Mouse (Mus musculus) neutrophil, adult 5-6 weeks (primary cell): ENCODE measurements around the gene Apc2. TPM values are rescaled to one million over a fixed set of nuclear protein-coding genes. Genes with fewer than 3 reads are reported as not detected.
"Not testable (repeated sequence)": the region's sequence is repeated elsewhere in the genome, so short reads cannot be mapped to it uniquely, and the experiment has no call there.

ENCODE experiments used
- ATAC-seq: fragments of 151-379, 151-347 bp; 2 replicates; pipeline ENCODE4 v1.8.0; 2017; ENCODE audit warnings: mild to moderate bottlenecking, moderate TSS enrichment; ENCODE audit not compliant: insufficient number of reproducible peaks, poor library complexity, low FRiP score, severe bottlenecking; ENCODE audit errors: extremely low read depth
- total RNA-seq: library from RNA; stranded (forward); fragments of 200-1000 nt; gene quantifications from 2 replicates; pipeline ENCODE4 v1.2.3, GENCODE M21; 2017

The Apc2 gene
- total RNA-seq, 1 experiment from 2014 or later = 0.23 TPM

DNA sequence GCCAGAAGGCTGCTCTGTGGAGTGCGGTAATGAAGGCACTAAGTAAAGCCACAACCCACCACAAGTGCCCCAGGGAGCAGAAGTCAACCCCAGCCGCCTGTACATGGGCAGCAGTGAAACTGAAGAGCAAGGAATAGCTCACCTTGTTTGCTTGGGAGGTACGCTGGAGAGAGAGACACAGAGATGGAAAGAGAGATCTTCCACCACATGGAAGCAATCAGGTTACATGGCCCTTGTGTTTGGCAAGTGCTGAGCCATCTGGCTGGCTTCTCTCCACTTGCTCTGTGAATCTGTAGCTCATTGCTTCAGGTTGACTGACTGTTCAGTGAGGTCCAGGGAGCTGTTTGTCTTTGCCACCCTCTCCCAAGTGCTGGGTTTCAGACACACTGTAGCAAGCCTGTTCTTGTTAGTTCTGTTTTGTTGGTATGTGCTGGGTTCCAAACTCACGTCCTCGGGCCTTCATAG is 36.8 kb downstream of the Apc2 start:
- no peak for ATAC-seq

DNA sequence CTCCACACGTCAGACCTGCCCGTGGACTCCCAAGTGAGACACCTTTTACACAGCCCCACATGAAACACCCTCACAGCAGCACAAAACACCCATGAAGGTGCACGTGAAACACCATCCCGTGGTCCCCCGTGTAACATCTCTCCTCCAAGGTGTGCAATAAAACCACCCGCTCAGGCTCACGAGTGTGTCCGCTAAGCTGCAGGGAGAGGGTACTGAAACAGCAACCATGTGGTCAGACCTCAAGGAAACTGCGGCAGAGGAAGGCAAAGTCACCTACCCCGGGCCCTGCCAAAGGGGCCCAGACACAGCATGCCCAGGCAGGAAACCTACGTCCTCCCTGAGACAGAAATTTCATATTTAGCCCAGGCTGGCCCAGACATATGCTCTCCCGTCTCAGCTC is 40.5 kb downstream of the Apc2 start:
- ATAC-seq = no peak

DNA sequence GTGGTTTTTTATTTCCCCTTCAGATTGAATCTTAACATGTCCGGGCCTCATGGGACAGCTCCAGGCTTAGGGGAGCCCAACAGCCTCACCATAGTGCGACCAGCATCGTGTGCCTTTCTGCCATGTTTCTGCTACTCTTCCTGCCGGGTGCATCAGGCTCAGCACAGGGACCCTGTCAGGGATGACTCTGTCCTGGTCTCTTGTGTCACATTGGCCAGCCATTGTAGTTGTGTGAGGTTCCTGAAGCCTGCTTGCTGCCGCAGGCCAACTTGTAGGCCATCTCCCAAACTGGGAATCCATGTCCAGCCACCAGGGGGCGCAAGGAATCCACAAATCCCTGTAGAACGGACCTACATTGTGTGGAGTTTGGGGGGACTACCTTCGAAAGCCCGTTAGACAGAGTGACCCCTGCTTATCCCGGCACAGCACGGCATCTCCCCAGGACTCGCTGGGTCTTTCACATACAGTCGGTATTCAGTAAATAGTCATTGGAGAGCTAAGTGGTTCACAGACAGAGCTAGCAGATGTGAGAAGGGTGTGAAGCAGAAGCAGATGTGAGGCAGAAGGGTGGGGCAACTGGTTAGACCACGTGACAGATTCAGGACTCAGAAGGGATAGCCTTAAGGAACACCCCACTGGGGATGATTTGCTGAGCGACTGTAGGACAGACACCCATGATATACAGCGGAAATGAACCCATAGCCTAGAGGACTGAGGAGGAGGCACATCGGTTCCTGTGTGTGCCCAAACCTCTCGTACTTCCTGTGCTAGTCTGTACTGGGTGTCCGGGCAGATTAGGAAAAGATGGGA is 44.4 kb downstream of the Apc2 start:
- peak; percentile 23; the same call in 1 of the 2 replicates for ATAC-seq

DNA sequence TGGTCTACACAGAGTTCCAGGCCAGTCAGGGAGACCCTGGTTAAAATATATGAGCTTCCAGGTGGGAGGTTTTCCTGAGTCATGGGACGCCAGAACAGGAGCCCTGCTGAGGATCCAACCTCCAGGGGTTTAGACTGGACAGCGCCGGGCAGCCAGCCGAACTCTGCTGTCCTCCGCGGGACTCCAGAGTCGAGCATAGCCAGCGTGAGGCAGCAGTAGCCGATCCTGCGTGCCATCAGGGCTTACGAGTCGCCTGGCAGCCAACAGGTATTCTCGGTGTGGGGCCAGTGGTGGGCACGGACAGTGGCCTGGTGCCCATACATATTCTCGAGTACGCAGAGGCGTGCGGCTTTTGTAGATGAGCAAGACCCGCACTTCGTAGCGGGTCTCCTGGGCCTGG is 45.2 kb downstream of the Apc2 start:
- no peak for ATAC-seq

DNA sequence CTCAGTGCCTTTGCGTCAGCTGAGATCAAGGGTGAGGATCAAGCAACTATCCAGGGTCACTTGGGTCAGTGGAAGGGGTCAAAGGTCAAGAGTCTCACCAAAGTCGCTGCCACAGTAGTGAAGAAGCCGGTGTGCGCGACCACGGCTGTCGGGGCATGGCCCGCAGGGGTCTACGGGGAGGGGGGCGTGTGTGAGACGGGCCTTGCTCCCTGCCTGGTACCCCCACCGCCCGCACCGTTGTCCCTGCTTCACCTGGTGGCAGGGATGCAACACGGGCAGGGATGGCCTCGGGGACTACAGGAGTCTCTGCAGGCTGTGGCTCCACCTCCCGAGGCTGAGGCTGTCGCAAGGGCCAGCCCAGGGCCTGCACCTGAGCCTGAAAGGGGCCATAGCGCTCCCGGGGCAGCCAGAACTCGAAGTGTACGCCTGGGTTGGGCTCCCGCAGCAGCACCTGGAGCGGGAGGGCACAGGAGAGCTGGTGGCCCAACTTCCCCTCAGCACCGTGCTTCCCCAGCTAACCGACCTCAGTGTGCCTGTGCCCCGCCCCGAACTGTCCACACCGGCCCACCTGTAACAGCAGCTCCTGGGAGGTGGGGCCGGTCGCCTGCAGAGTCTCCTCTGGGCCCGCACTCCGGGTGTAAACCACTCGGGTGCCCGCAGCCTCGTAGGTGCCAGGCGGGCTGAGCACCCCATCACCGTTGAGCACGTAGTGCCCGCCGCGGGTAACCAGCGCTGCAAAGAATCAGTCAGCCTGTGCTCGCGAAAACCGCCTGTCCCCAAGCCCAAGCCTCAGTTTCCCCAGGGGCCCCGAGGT is 45.9 kb downstream of the Apc2 start:
- no peak for ATAC-seq

DNA sequence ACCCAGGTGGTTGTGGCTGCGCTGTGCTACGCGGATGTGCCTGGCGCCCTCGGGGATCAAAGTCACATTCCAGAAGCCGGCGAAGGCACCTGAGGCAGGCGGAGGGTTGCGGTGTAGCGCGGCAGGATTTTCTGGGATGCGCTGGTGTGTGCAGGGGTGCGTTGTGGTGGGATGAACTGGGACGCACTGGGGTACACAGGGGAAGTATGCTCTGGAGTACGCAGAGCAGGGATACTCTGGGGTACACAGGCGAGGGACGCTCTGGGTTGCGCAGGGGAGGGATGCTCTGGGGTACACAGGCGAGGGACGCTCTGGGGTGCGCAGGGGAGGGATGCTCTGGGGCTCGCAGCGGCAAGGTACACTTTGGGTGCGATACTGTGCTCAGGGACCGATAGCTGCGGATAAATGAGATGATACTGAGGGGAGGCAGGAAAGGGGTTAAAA is 46.5 kb downstream of the Apc2 start:
- ATAC-seq = no peak

DNA sequence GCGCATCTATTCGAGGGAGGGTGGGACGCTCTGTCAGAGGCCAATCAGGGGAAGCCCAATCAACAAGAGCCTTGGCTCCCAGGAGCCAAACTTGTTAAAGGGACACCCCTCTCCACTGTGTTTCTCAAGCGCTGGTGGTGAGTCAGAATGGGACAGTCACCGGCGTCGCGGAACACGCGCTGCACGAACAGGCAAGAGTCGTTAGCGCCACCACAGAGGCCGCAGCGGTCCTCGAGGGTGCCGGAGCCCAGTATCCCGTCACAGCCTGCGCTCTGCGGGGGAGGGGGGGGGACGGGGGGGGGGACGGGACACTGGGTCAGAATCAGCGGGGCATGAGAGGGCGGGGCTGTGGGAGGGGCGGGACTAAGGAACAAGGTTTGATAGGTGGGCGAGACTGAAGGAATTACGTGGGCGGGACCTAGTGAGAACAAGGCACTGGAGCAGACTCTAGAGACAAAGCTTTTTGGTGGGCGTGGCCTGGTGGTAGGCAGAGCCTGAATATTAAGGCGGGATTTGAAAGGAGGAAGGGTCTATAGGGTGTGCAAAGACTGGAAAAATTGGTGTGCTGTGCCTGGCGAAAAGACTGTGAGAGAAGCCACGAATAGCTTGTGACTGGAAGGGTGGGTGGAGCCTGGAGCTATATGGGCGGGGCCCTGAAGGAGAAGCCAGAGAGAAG is 47.1 kb downstream of the Apc2 start:
- peak; percentile 27; the same call in 1 of the 2 replicates for ATAC-seq

DNA sequence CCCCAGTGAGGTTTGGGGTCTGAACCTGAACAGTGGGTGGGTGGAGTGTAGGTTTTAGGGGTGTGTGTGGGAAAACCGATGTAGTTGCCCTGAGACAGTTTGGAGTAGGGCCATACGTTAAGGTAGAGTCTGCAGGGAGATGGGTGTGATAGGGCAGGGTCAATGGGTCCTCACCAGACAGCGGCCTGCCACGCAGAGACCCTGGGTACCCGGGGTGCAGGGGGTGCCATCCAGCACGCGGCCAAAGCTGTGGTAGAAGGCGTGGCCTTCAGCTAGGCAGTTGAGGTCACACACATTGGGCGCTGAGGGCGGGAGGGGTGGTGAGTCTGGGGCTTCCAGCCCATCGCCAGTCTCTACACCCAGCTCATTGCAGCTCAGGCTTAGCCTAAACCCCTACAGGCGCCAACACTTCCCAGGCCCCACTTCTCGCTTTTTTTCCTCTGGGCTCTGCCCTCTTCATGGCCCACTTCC is 47.7 kb downstream of the Apc2 start:
- no peak for ATAC-seq

DNA sequence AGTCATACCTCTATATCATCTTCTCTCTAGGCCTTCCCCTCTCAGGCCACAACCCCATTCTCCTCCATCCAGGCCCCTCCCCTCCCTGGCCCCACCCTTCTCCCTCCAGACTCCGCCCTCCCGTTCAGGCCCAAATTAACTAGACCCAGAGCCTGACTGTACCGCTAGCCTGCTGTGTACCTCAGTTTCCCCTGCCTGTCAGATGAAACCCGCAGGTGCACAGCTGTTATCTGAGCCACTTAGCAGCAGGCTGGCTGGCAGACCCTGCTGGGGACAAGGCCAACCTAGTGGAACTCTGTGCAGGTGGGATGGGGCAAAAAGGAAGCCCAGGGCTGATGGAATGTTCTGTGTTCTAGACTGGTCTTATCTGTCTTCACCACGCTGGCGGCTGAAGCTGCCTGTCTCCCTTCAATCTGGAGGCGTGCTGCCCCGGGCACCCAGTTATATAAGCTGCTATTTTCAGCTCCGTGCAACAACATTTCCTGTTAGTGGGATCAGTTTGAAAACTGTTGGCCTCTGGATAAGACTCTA is 48.4 kb downstream of the Apc2 start:
- ATAC-seq = no peak

DNA sequence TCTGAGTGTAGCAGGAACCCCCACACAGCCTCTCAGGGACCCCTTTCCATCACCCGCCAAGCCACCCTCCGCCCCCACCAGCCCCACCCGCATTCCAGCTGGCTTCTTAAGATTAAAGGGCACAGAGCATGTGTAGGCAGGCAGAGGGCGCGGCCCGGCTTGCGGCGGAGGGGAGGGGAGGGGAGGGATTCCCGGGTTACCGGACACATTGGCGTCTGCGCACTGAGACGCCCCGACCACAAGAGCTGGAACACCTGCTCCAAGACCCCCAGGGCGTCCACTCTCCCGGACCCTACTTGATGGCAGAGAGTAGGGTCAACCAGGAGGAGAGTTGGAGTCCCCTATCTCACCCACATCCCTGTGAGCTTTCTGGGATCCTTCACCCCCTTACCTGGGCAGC is 49.3 kb downstream of the Apc2 start:
- ATAC-seq = no peak

DNA sequence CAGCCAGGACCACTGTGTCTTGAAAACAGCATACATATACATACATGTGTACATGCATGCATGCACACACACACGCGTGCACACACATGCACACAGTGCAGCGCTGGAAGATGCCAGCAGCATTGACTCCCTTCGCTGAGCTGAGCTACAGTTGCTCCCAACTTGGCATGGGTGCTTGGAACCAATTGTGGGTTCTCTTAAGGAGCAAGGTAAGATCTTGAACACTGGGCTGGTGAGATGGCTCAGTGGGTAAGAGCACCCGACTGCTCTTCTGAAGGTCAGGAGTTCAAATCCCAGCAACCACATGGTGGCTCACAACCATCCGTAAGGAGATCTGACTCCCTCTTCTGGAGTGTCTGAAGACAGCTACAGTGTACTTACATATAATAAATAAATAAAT is 50.2 kb downstream of the Apc2 start:
- not testable (repeated sequence) for ATAC-seq

DNA sequence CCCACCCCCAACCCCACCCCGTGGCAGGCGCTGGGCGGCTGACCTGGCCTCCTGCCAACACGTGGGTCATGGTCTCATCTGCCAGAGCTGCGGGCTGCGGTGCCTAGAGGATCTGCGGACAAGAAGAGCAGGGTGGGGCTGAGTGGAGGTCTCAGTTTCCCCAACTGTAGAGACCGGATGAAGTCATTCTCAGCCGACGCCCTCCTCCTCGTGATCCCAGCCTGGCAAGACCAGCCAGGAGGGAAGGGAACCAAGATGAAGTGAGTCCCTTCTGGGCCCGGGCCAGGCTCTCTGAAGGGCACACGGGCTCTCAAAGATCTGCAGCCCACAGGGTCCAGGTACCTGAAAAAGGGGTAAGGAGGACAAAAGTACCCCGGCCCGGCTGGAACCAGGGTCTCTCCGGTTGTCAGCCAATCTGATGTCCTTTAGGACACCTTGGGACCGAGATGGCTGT is 51.8 kb downstream of the Apc2 start:
- no peak for ATAC-seq

DNA sequence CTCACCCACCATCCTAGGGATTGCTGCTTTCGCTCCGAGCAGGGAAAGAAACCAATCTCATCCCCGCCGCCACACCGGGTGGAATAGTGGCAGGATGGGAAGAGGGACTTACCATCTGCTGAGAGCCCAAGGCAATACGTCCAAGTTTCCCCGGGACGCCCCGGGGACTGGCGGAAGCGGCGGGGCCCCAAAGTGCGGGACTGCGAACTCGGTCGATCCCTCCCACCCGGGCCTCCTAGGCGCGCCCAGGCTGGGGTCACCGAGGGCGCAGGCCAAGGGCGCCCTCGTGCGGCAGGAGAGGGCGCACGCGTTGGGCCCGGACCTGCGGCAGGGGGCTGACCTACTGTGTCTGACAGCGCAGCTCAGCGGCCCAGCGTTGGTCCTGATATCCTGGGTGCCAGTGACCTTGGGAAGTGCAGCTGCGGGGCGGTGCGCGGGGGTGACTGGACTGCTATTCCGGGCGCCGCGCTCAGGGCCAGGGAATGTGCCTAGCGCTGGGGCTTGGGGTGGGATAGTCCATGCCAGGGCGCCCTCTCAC is 52.5 kb downstream of the Apc2 start, which contains the start of gene Adamtsl5:
Adamtsl5 (minus strand) TSS at position 169 of the 538 bp plus-strand sequence.
- no peak for ATAC-seq

DNA sequence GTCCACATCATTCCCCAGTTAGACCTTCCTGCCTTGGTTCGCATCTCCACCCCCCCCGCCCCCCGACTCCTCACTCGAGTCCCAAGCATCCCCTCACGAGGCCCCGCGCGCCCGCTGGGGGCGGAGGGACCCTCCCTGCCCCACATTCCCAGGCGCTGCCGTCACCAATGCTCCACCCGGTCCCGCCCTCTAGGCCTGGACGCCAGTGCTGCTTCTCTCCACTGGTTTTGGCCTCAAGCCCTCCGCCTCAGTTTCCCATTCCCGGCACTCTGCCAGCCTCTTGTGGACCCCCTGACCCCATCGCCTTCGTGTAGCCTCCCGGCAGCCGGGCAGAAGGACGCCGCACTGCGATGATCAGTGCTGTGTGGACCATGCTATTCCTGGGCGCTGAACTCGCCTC is 53.2 kb downstream of the Apc2 start:
- ATAC-seq = no peak

DNA sequence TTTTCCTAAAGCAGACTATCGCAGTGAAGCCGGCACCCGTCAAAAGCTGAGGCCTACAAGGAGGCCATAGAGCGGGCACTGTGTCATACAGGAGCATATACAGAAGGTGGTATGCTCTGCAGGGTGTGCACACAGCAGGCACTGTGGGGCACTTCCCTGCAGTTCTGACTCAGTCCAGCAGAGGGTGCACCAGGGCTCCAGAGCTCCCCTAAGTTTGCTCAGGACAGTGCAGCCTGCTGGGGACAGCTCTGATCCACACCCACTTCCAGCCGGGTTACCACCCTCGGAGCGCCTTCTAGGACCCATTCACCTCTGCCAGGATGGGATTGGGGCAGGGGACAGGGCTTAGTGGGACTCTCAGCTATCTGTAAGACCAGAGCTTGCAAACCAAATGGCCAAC is 54.5 kb downstream of the Apc2 start:
- ATAC-seq = peak; percentile 76

DNA sequence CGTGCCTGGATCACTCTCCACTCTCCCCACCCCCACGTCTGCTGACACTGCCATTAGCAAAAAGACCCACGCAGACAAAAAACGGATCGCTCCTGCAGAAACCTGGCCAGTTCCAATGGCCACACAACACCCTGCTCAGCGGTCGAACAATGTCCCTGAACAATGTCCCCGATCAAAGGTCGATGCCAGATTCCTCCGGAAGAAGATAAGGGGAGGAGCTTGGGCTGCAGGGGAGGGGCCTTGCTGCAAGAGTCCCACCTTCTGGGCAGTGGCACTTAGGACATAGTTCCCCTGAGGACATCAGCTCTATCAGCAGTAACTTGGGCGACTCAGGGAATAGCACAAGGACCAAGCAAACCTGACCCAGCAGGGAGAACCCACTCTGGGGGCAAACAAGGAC is 56.1 kb downstream of the Apc2 start:
- no peak for ATAC-seq

DNA sequence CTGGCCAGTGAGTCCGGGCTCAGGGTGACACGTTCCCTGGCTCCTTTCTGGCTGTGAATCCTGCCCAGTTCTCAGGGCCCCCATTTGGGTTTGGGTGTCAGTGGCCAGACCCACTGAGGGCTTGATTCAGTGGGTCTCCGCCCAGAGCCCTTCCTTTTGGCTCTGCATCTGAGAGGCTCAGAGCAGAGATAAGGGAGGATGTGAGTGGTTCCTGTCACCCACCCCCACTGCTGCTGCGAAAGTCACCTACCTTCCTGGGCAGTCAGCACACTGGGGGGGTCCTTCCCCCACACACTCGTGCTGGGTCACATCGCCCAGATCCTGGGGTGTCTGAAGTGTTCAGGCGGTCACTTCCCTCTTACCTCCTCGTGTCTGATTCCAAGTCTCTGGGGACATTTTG is 57.0 kb downstream of the Apc2 start:
- ATAC-seq = no peak

DNA sequence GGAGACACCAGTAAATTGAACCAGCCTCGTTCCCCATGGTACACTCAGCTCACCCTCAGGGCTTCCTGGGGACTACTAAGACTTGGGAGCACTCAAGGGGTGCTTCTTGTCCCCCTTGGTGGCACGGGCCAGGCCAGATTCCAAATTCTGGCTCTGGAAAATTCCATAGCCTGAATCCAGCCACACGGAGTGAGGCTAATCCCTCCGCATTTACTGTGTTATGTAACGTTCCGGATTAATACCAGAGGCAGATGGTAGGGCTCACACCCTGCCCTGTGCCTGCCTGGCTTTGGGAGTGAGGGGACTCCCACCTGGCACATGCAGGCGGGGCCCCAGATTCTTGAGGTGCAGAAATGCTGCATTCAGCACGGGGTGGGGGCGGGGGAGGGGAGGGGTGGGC is 59.7 kb downstream of the Apc2 start:
- no peak for ATAC-seq
